Mouse (Mus musculus): Measurements from ENCODE around the gene Myod1. TPM values are rescaled to one million over a fixed set of nuclear protein-coding genes. Genes with fewer than 3 reads are reported as not detected.

Gene Myod1
- polyA plus RNA-seq (2012; rRNA removed): not detected in 2 replicates

GRCm38 (mm10) chr7:46376172-46377007 lies at the start of gene Myod1:
Myod1 (plus strand) TSS chr7:46376474.

GRCm38 (mm10) chr7:46396231-46396927 lies 20.1 kb downstream of the Myod1 start, which contains the start of gene Kcnc1:
Kcnc1 (plus strand) TSS chr7:46396497.

Other genes with a start within 250 kb of the Myod1 start
- gene Abcc8, start 196.4 kb upstream of the Myod1 start, polyA plus RNA-seq (2012; rRNA removed): 0.54 and 0.59 TPM in 2 replicates
- 0.05 and 0.09 TPM in 2 replicates for gene Ush1c, start 138.0 kb upstream of the Myod1 start, polyA plus RNA-seq (2012; rRNA removed)
- not detected in 2 replicates for gene Otog, start 135.5 kb upstream of the Myod1 start, polyA plus RNA-seq (2012; rRNA removed)
- gene Kcnc1, start 20.0 kb downstream of the Myod1 start, polyA plus RNA-seq (2012; rRNA removed): 0.09 and 0.29 TPM in 2 replicates

Data from ovary, adult 2 months (tissue).